Mouse (Mus musculus): ENCODE data around the gene Hectd2.

DNA sequence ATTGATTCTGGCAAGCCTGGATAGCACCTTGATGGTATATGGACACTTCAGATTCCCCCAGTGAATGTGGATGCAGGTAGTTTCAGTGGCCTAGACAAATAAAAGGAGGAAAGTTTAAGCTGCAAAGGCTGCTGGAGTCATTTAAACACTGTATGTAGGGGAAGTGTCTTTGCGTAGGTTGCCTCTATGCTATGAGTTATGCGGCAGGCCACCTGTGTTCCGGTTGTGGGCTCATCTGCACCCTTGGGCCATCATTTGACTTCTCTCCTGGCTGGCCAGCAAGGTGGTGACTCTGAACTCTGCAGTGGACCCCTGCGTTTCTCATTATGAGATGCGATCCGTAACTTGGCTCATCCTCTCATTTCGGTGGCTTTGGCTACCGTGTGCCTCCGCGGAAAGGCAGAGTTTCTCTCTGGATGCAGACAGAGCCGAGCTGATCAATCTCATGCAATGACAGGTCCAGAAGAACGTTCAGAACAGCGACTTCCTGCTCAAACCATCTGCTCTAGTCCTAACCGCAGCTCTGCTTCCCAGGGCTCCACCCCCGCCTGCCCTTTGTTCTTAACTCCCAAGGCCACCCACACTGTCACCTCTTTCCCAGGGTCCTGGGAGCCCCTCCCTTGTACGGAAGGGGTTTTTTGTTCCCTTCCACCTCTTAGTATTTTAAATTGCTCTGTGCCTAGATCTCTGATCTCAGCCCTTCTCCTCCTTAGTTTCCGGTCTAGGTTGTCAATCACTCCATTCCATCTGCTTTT is 20.3 kb upstream of the Hectd2 start:
- TF ChIP-seq POLR2A (IDR thresholded peaks at IDR 0.05; ENCODE audit: insufficient read depth, low read length): no peak
- TF ChIP-seq CTCF (IDR thresholded peaks at IDR 0.05; ENCODE audit: low read depth, low read length): no peak
